Mouse (Mus musculus): ENCODE measurements around the gene Irf8.

GRCm38 (mm10) chr8:120728488-120729160, 7.5 kb upstream of the Irf8 start:
- TF ChIP-seq CTCF (IDR thresholded peaks at IDR 0.05; ENCODE audit: insufficient read depth, low read depth, low read length) (no peak), POLR2A (IDR thresholded peaks at IDR 0.05; ENCODE audit: insufficient read depth, low read depth, low read length) (no peak)

Measured in olfactory bulb, adult 2 months (tissue).